31 mouse cellular contexts compared by ENCODE assay signal in the genomic region with DNA sequence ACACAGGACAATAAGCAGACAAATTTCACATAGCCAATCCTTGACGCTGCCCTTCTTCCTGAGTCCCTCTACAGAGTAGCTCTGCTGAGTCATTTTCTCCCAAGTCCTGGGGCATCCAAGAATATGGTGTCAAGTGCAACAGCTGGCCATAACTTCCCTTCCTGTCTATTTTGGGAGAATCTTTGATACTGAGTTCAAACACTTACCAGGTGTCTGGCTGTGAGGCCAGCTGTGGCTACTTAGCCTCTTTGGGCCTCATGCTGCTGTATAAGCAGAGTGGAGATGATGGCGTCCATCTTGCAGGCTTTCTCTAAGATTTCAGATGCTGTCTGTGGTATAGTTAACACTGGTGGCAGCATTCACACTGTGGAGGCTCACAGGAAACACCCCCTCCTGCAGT.
"Had no signal": no experiment of that assay in that cellular context is flagged by ENCODE, and none has a peak within 500 bp of the region (broad histone marks: within the 10 kb centered on the region; RNA-seq: fewer than 3 reads in every experiment).

No protein-coding gene starts in this region.

- H3K4me3 ChIP-seq: left cerebral cortex, adult 2 months; limb, embryonic 10.5 days; limb, embryonic 12.5 days; limb, embryonic 13.5 days; limb, embryonic 15.5 days; liver, embryonic 12.5 days; liver, embryonic 13.5 days; liver, embryonic 15.5 days; lung, embryonic 15.5 days; megakaryocyte, embryonic 14.5 days; midbrain, embryonic 10.5 days; midbrain, embryonic 12.5 days; midbrain, embryonic 13.5 days; midbrain, embryonic 15.5 days had no signal

- H3K9me3 ChIP-seq: limb, embryonic 10.5 days; liver, embryonic 12.5 days; liver, embryonic 13.5 days; liver, embryonic 15.5 days; midbrain, embryonic 13.5 days; midbrain, embryonic 15.5 days had no signal

- H3K27me3 ChIP-seq: limb, embryonic 12.5 days; limb, embryonic 13.5 days; limb, embryonic 15.5 days; liver, embryonic 12.5 days; liver, embryonic 13.5 days; liver, embryonic 15.5 days; lung, embryonic 15.5 days; megakaryocyte, embryonic 14.5 days; midbrain, embryonic 12.5 days; midbrain, embryonic 13.5 days; midbrain, embryonic 15.5 days had no signal

- H3K36me3 ChIP-seq: limb, embryonic 10.5 days; limb, embryonic 12.5 days; limb, embryonic 13.5 days; limb, embryonic 15.5 days; liver, embryonic 12.5 days; liver, embryonic 13.5 days; liver, embryonic 15.5 days; lung, embryonic 15.5 days; midbrain, embryonic 10.5 days; midbrain, embryonic 13.5 days; midbrain, embryonic 15.5 days had no signal

- H3K4me1 ChIP-seq: limb, embryonic 12.5 days; limb, embryonic 13.5 days; limb, embryonic 15.5 days; liver, embryonic 12.5 days; liver, embryonic 13.5 days; liver, embryonic 15.5 days; lung, embryonic 15.5 days; midbrain, embryonic 10.5 days; midbrain, embryonic 12.5 days; midbrain, embryonic 13.5 days; midbrain, embryonic 15.5 days had no signal

- H3K4me2 ChIP-seq: limb, embryonic 12.5 days; limb, embryonic 13.5 days; limb, embryonic 15.5 days; liver, embryonic 11.5 days; liver, embryonic 12.5 days; liver, embryonic 13.5 days; liver, embryonic 15.5 days; lung, embryonic 14.5 days; lung, embryonic 15.5 days; midbrain, embryonic 11.5 days; midbrain, embryonic 12.5 days; midbrain, embryonic 13.5 days; midbrain, embryonic 15.5 days had no signal

- H3K27ac ChIP-seq: left cerebral cortex, adult 2 months; limb, embryonic 10.5 days; limb, embryonic 12.5 days; limb, embryonic 13.5 days; limb, embryonic 15.5 days; liver, embryonic 12.5 days; liver, embryonic 13.5 days; liver, embryonic 14.5 days; liver, embryonic 15.5 days; lung, embryonic 15.5 days; macrophage; midbrain, embryonic 10.5 days; midbrain, embryonic 12.5 days; midbrain, embryonic 13.5 days; midbrain, embryonic 15.5 days had no signal

- ATAC-seq: liver, embryonic 12.5 days; liver, postnatal 0 days; lung, postnatal 0 days; midbrain, embryonic 13.5 days; midbrain, embryonic 15.5 days; midbrain, embryonic 16.5 days had no signal

- DNase-seq: left cerebral cortex, postnatal 4 days; liver; liver, embryonic 13.5 days; liver, postnatal 0 days; lung, adult 18-20 months; lung, adult 2 months; lung, embryonic 14.5 days; lung, postnatal 10 days; lung, postnatal 14 days; lung, postnatal 36 days; lung, postnatal 4 days; midbrain, embryonic 14.5 days had no signal

- H3K9ac ChIP-seq: limb, embryonic 12.5 days; limb, embryonic 13.5 days; limb, embryonic 15.5 days; liver, embryonic 12.5 days; liver, embryonic 13.5 days; liver, embryonic 14.5 days; liver, embryonic 15.5 days; liver, postnatal 0 days; lung, embryonic 14.5 days; lung, embryonic 15.5 days; midbrain, embryonic 12.5 days; midbrain, embryonic 13.5 days; midbrain, embryonic 15.5 days had no signal
